ENCODE assay signal across 8 mouse cellular contexts in genomic region chr3:104541139-104542064, GRCm38 (mm10). TPM values are rescaled to one million over a fixed set of nuclear protein-coding genes. Genes with fewer than 3 reads are reported as not detected.
DNase-seq lines count a peak whose midpoint lies in the region; ATAC-seq and TF ChIP-seq lines count a peak whose summit lies in the region.

No protein-coding gene starts in this region.

- no peak overlapping the region for H3K9ac ChIP-seq in MEL (ENCODE audit: control insufficient read depth, low read depth, low read length, poor library complexity, severe bottlenecking)
- H3K9ac ChIP-seq in lung, postnatal 0 days (replicated peaks; ENCODE audit: low read depth), result no peak overlapping the region

- H3K4me3 ChIP-seq in MEL (ENCODE audit: control insufficient read depth in 1 of 2, insufficient read depth in 1 of 2, low read depth in 2 of 2, low read length in 2 of 2), result no peak overlapping the region
- no peak overlapping the region for H3K4me3 ChIP-seq in lung, postnatal 0 days (ENCODE audit: low read depth, low read length)

- WGBS in lung, postnatal 0 days, result 10% methylated on average over 21 of the region's 21 CpGs

- H3K27ac ChIP-seq in MEL (ENCODE audit: control insufficient read depth, low read depth, low read length), result no peak overlapping the region
- H3K27ac ChIP-seq in lung, postnatal 0 days (ENCODE audit: low read length), result no peak overlapping the region

- H3K27me3 ChIP-seq in MEL (ENCODE audit: control insufficient read depth in 1 of 2, insufficient read depth in 2 of 2, low read length in 2 of 2), result peaks cover 4 to 5% of the 10 kb centered on the region in 2 experiments
- H3K27me3 ChIP-seq in lung, postnatal 0 days (replicated peaks; ENCODE audit: insufficient read depth, low read length), result no peaks in the 10 kb centered on the region

- peak in 2 of 3 experiments; percentile 31 to 33; a peak in 3 of 6 replicates for TF ChIP-seq CTCF in MEL (IDR thresholded peaks at IDR 0.05 in 2 of 3, conservative IDR thresholded peaks at IDR 0.05 in 1 of 3; ENCODE audit: control insufficient read depth in 1 of 3, insufficient read depth in 1 of 3, low read depth in 2 of 3, low read length in 3 of 3, poor library complexity in 1 of 3, severe bottlenecking in 1 of 3)
- TF ChIP-seq CTCF in lung, postnatal 0 days (IDR thresholded peaks at IDR 0.05), result peak; percentile 88

- no peaks in the 10 kb centered on the region for H3K4me1 ChIP-seq in MEL (ENCODE audit: control insufficient read depth in 1 of 2, insufficient read depth in 2 of 2, low read length in 2 of 2)
- H3K4me1 ChIP-seq in lung, postnatal 0 days (ENCODE audit: insufficient read depth, low read depth, low read length), result no peaks in the 10 kb centered on the region; the same call in 1 of the 2 replicates

- no peaks in the 10 kb centered on the region for H3K36me3 ChIP-seq in MEL (ENCODE audit: control insufficient read depth in 1 of 2, insufficient read depth in 2 of 2, low read length in 2 of 2)
- no peaks in the 10 kb centered on the region for H3K36me3 ChIP-seq in lung, postnatal 0 days (ENCODE audit: insufficient read depth, low read length)

- peak; percentile 84 for ATAC-seq in frontal cortex, adult (ENCODE audit: low TSS enrichment)
- peak; percentile 84 to 89 for ATAC-seq in hematopoietic stem cell, adult 5-6 weeks (replicated peaks in 1 of 2; ENCODE audit: insufficient read depth in 1 of 2, low FRiP score in 2 of 2, low TSS enrichment in 1 of 2, low read depth in 1 of 2, poor library complexity in 2 of 2, severe bottlenecking in 2 of 2)
- peak; percentile 78 for ATAC-seq in lung, postnatal 0 days

- no peak for DNase-seq in MEL (ENCODE audit: low read depth, low spot score)
- DNase-seq in cerebellum, adult 8-10 months, result peak; percentile 84
- DNase-seq in layer of hippocampus, postnatal 10 days (ENCODE audit: low spot score in 2 of 2), result peak; percentile 73 to 83
- DNase-seq in lung, postnatal 0 days (ENCODE audit: low spot score), result peak; percentile 83
- peak; percentile 87 for DNase-seq in retina, embryonic 14.5 days (ENCODE audit: low spot score)
- peak; percentile 79 to 81 for DNase-seq in thymus, postnatal 36 days

- no peak for TF ChIP-seq EP300 in MEL (IDR thresholded peaks at IDR 0.05; ENCODE audit: low read depth in 1 of 2, low read length in 2 of 2)
- no peak for TF ChIP-seq EP300 in lung, postnatal 0 days (IDR thresholded peaks at IDR 0.05)

- peak overlapping the region; percentile 54 for H3K4me2 ChIP-seq in lung, postnatal 0 days (replicated peaks; ENCODE audit: low read depth, low read length)

- no peaks in the 10 kb centered on the region for H3K79me2 ChIP-seq in MEL (ENCODE audit: control insufficient read depth, insufficient read depth, low read length, poor library complexity)

- no peak for TF ChIP-seq POLR2A in MEL (IDR thresholded peaks at IDR 0.05; ENCODE audit: control insufficient read depth in 1 of 2, insufficient read depth in 1 of 2, low read depth in 1 of 2, low read length in 2 of 2, poor library complexity in 1 of 2)

- TF ChIP-seq RAD21 in MEL (IDR thresholded peaks at IDR 0.05; ENCODE audit: low read depth, low read length), result peak; percentile 17

- H3K9me3 ChIP-seq in MEL (replicated peaks; ENCODE audit: insufficient read depth, low read length), result no peaks in the 10 kb centered on the region
- no peaks in the 10 kb centered on the region for H3K9me3 ChIP-seq in lung, postnatal 0 days (ENCODE audit: low read length)

TF ChIP-seq in MEL, 35 proteins besides CTCF, POLR2A, EP300 and RAD21:
- TF ChIP-seq SMC3 (IDR thresholded peaks at IDR 0.05; ENCODE audit: low read depth, low read length), result peak; percentile 48
- TF ChIP-seq POLR2AphosphoS2 (IDR thresholded peaks at IDR 0.05; ENCODE audit: low read length), result no peak

RNA-seq across cellular contexts. Expression of gene Lrig2, which starts 29.7 kb away (rescaled TPM):
- 4.3 and 6.1 TPM in 2 replicates for total RNA-seq in MEL (2012; rRNA removed)
- 1 to 10 TPM in 1 of 2 experiments, not detected in 1; 4.2 TPM for polyA plus RNA-seq in MEL (2012; ENCODE audit: insufficient read depth in 1 of 2, insufficient read length in 2 of 2, low read depth in 1 of 2, low replicate concordance in 2 of 2, missing spikeins in 1 of 2)
- 19.3 and 22.6 TPM in 2 replicates for total RNA-seq in hematopoietic stem cell, adult 5-6 weeks (2017)
- 10 to 100 TPM; 30.4 to 31.8 TPM for total RNA-seq in layer of hippocampus, postnatal 10 days (2021)
- polyA plus RNA-seq in lung, postnatal 0 days (2015; fragmentation: Nextera tagmentation; extraction: Ambion mirVana), result 8.9 and 9.4 TPM in 2 replicates
